Mouse (Mus musculus): ENCODE measurements around the gene Polr3f.

DNA sequence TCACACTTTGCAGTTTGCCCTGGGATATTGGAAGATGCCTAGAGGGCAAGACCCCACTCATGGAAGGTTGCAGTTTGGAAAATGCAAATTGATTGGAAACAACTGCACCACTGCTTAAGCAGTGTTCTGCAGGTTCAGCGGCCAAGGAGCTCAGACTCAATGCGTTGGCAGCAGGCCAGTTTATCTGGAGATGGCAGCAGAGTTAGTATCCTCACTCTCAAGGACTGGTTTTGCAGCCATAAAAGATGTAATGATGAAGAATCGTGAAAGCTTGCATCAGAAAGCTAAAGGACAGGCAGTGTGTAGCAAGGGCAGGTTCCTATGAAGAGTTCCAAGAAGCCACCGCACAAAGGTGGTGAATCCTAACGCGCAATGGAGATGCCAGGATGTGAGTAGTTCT is 25.4 kb upstream of the Polr3f start:
- TF ChIP-seq CTCF (IDR thresholded peaks at IDR 0.05; ENCODE audit: control insufficient read depth, insufficient read depth, low read length) = no peak
- TF ChIP-seq POLR2A (IDR thresholded peaks at IDR 0.05; ENCODE audit: borderline replicate concordance, control insufficient read depth, low read depth, low read length) = no peak

Measured in bone marrow, adult 2 months (tissue).